Mouse (Mus musculus): ENCODE data around the gene Gm527. TPM values are rescaled to one million over a fixed set of nuclear protein-coding genes. Genes with fewer than 3 reads are reported as not detected.

Gm527 gene
- polyA plus RNA-seq, 1 experiment from 2014 or later, result 2.3 TPM

DNA sequence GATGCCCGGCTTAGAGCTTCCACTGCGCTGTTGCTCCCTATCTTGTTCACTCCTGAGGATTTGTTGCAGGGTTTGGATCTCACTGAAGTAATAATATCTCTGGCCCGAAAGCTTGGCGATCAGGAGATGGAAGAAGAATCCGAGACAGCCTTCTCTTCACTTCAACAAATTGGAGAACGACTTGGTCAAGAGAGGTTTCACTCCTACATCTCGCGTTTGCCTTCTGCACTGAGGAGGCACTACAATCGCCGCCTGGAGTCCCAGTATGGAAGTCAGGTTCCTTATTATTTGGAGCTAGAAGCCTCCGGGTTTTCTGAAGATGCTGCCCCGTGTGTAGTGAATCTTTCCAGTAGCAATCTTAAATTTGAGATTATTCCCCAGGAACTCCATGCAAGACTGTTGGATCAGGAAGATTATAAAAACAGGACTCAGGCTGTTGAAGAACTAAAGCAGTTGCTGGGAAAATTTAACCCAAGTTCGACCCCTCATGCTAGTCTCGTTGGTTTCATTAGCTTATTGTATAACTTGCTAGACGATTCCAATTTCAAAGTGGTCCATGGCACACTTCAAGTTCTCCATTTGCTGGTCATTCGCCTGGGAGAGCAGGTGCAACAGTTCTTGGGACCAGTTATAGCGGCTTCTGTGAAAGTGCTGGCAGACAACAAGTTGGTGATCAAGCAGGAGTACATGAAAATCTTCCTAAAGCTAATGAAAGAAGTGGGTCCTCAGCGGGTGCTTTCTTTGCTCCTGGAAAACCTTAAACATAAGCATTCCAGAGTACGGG lies 49.1 kb downstream of the Gm527 start:
- H3K9me3 ChIP-seq, result no peaks in the 10 kb centered on the region
- H3K4me3 ChIP-seq, result peak overlapping the region; percentile 89
- H3K27ac ChIP-seq, result peak overlapping the region; percentile 86
- H3K9ac ChIP-seq, result peak overlapping the region; percentile 90
- peak overlapping the region; percentile 96 for H3K4me2 ChIP-seq
- H3K4me1 ChIP-seq, result peaks cover 39% of the 10 kb centered on the region
- no peaks in the 10 kb centered on the region; the same call in 1 of the 2 replicates for H3K36me3 ChIP-seq
- WGBS, result 3% methylated on average over 19 of the region's 19 CpGs
- no peaks in the 10 kb centered on the region for H3K27me3 ChIP-seq
- ATAC-seq (ENCODE audit: insufficient number of reproducible peaks, insufficient read depth, low FRiP score, low TSS enrichment, low read depth), result no peak

DNA sequence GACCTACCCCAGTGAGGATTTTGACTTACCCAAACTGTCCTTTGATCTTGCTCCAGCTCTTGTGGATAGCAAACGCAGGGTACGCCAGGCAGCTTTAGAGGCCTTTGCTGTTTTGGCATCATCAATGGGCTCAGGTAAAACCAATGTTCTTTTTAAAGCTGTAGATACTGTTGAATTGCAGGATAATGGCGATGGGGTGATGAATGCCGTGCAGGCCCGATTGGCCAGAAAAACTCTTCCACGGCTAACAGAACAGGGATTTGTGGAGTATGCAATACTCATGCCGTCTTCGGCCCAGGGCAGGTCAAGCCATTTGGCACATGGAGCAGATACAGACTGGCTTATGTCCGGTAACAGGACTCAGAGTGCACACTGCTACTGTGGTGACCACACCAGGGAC lies 49.8 kb downstream of the Gm527 start:
- no peaks in the 10 kb centered on the region for H3K27me3 ChIP-seq
- H3K27ac ChIP-seq, result no peak overlapping the region
- H3K4me3 ChIP-seq, result peak overlapping the region; percentile 89
- WGBS, result 1% methylated on average over 9 of the region's 9 CpGs
- H3K4me2 ChIP-seq, result peak overlapping the region; percentile 96
- H3K9me3 ChIP-seq, result no peaks in the 10 kb centered on the region
- peaks cover 43% of the 10 kb centered on the region for H3K4me1 ChIP-seq
- ATAC-seq (ENCODE audit: insufficient number of reproducible peaks, insufficient read depth, low FRiP score, low TSS enrichment, low read depth), result no peak
- no peaks in the 10 kb centered on the region; the same call in 1 of the 2 replicates for H3K36me3 ChIP-seq
- peak overlapping the region; percentile 90 for H3K9ac ChIP-seq

DNA sequence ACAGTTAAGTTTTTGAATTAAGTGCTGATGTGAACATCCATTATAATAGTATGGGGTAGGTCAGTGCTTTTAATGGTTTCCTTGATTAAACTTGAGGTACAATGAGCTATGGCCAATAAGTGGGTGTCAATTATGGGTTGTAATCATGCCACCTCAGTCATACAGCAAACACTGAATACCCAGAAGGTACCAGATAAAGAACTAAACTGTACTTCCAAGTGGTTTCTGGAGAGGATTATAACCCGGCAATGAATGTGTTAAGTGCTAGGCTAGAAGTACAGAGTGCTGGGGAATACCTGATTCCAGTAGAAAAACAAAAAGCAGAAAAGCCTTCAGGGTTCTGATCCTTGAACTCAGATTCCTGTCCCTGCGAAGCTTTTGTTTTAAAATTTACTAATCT lies 50.4 kb downstream of the Gm527 start:
- Histone ChIP-seq H3K9ac (peak overlapping the region; percentile 90), H3K9me3 (no peaks in the 10 kb centered on the region), H3K4me3 (peak overlapping the region; percentile 89), H3K4me2 (peak overlapping the region; percentile 96), H3K27me3 (no peaks in the 10 kb centered on the region), H3K36me3 (no peaks in the 10 kb centered on the region; the same call in 1 of the 2 replicates), H3K27ac (no peak overlapping the region), H3K4me1 (peaks cover 43% of the 10 kb centered on the region)
- ATAC-seq (ENCODE audit: insufficient number of reproducible peaks, insufficient read depth, low FRiP score, low TSS enrichment, low read depth), result no peak
- 4% methylated on average over 2 of the region's 2 CpGs for WGBS

DNA sequence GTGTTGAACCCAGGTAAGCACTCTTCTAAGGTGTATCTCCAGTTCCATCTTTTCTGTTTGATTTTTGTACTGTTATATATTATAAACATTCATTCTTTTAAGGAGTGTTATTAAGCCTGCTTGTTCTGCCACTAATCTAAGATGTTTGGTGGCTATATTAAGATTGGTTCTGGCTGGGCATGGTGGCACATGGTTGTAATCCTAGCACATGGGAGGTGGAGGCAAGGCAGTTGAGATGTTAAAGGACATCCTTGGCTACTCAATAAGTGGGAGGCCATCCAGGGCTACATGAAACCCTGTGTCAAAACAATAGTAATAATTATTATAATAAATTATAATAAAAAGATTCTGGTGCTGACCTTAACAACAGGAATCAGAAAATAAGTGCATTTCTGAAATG lies 53.7 kb downstream of the Gm527 start:
- no peak overlapping the region for H3K4me3 ChIP-seq
- H3K36me3 ChIP-seq, result no peaks in the 10 kb centered on the region; the same call in 1 of the 2 replicates
- H3K27ac ChIP-seq, result no peak overlapping the region
- H3K4me2 ChIP-seq, result peak overlapping the region; percentile 61
- no peak for ATAC-seq (ENCODE audit: insufficient number of reproducible peaks, insufficient read depth, low FRiP score, low TSS enrichment, low read depth)
- H3K9ac ChIP-seq, result no peak overlapping the region
- H3K27me3 ChIP-seq, result no peaks in the 10 kb centered on the region
- H3K4me1 ChIP-seq, result peaks cover 46% of the 10 kb centered on the region
- no peaks in the 10 kb centered on the region for H3K9me3 ChIP-seq

DNA sequence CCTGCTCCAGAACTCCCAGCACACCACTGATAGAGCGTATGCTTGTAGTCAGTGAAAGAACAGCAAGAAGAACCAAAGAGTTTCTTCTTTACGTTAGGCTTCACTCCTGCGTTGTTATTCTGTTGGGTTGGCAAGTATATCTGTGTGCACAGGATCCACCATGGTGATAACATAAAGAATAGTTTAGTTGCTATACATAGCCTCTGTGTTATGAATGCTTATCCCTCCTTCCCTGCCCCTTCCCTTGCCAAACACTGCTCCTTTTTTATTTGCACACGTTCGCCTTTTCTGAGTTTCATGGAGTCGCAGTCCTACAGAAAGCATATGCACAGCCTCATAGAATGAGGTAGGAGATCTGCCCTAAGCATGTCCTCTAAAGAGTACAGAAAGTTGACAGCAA lies 54.4 kb downstream of the Gm527 start:
- WGBS, result 84% methylated on average over 6 of the region's 6 CpGs
- Histone ChIP-seq H3K4me1 (peaks cover 40% of the 10 kb centered on the region), H3K27me3 (no peaks in the 10 kb centered on the region), H3K4me2 (no peak overlapping the region), H3K27ac (no peak overlapping the region), H3K9ac (no peak overlapping the region), H3K9me3 (no peaks in the 10 kb centered on the region), H3K4me3 (no peak overlapping the region), H3K36me3 (peaks cover 2% of the 10 kb centered on the region; the same call in 1 of the 2 replicates)
- ATAC-seq (ENCODE audit: insufficient number of reproducible peaks, insufficient read depth, low FRiP score, low TSS enrichment, low read depth), result no peak

Other genes starting within 250 kb of the Gm527 start
- 14.0 and 15.6 TPM in 2 replicates for gene Klhl28, start 47.6 kb downstream of the Gm527 start, polyA plus RNA-seq (2015; fragmentation: Nextera tagmentation; extraction: Ambion mirVana)
- 31.6 and 32.8 TPM in 2 replicates for gene Togaram1, start 47.9 kb downstream of the Gm527 start, polyA plus RNA-seq (2015; fragmentation: Nextera tagmentation; extraction: Ambion mirVana)
- gene Prpf39, start 118.4 kb downstream of the Gm527 start, polyA plus RNA-seq (2015; fragmentation: Nextera tagmentation; extraction: Ambion mirVana), result 68.1 and 76.9 TPM in 2 replicates
- 495 and 555 TPM in 2 replicates for gene Fkbp3, start 156.1 kb downstream of the Gm527 start, polyA plus RNA-seq (2015; fragmentation: Nextera tagmentation; extraction: Ambion mirVana)
- gene Fancm, start 157.7 kb downstream of the Gm527 start, polyA plus RNA-seq (2015; fragmentation: Nextera tagmentation; extraction: Ambion mirVana), result 11.1 and 12.0 TPM in 2 replicates